Mouse (Mus musculus): ENCODE results near the gene Arhgap1.

GRCm38 (mm10) chr2:91645811-91646210 lies 3.8 kb upstream of the Arhgap1 start:
- TF ChIP-seq POLR2A (IDR thresholded peaks at IDR 0.05; ENCODE audit: control insufficient read depth, extremely low read depth, insufficient read depth, low read length, poor library complexity) = no peak; the same call in none of the 2 replicates
- TF ChIP-seq CTCF (IDR thresholded peaks at IDR 0.05; ENCODE audit: borderline replicate concordance, control insufficient read depth, extremely low read depth, insufficient read depth, low read length, poor library complexity) = 0 out of 2 replicates have a peak, but pooled peaks have one; percentile 38
